Mouse (Mus musculus) small intestine, adult 2 months (tissue): ENCODE measurements around the gene Tpsb2. TPM values are rescaled to one million over a fixed set of nuclear protein-coding genes. Genes with fewer than 3 reads are reported as not detected.

Source experiments
- H3K27ac ChIP-seq: fragments of 200-500 bp; 2 replicates; pipeline ENCODE4 v1.5.1; 2012; ENCODE audit warnings: low read depth, low read length, control low read depth, inconsistent platforms; ENCODE audit not compliant: insufficient read depth
- H3K27me3 ChIP-seq: fragments of 200-500 bp; 2 replicates; pipeline ENCODE4 v1.6.1; 2012; ENCODE audit warnings: mild to moderate bottlenecking, moderate library complexity, low read length, inconsistent platforms; ENCODE audit not compliant: control insufficient read depth, insufficient read depth
- H3K36me3 ChIP-seq: fragments of 200-500 bp; 2 replicates; pipeline ENCODE4 v1.6.1; 2012; ENCODE audit warnings: mild to moderate bottlenecking, low read length, control low read depth, inconsistent platforms; ENCODE audit not compliant: control insufficient read depth, insufficient read depth
- H3K4me1 ChIP-seq: fragments of 200-500 bp; 2 replicates; pipeline ENCODE4 v1.6.1; 2012; ENCODE audit warnings: low read length, inconsistent platforms, mixed read lengths; ENCODE audit not compliant: control insufficient read depth, insufficient read depth, insufficient read length
- H3K4me3 ChIP-seq: fragments of 200-500 bp; 2 replicates; pipeline ENCODE4 v1.5.1; 2012; ENCODE audit warnings: low read depth, mild to moderate bottlenecking, control low read depth, inconsistent platforms, low read length, moderate library complexity
- CTCF ChIP-seq: fragments of 200-500 bp; IDR thresholded peaks from 2 replicates; pipeline ENCODE4 v1.5.1; 2012; ENCODE audit warnings: low read depth, mild to moderate bottlenecking, control low read depth, inconsistent platforms, low read length, moderate library complexity, mixed read lengths; ENCODE audit not compliant: insufficient replicate concordance, insufficient read length; ENCODE audit errors: extremely low read depth
- POLR2A ChIP-seq: fragments of 200-500 bp; IDR thresholded peaks from 2 replicates; pipeline ENCODE4 v1.6.1; 2012; ENCODE audit warnings: low read depth, mild to moderate bottlenecking, control low read depth, inconsistent platforms, low read length, moderate library complexity
- WGBS: fragments of 180-500 bp; shearing (Covaris S2); methylation state at CpG from one replicate; pipeline ENCODE4 v1.1.7; 2018; 5-methylcytosine and 5-hydroxymethylcytosine counted together
- polyA plus RNA-seq: library from polyadenylated mRNA; depleted of rRNA; stranded (reverse); fragments of >200 nt; gene quantifications from 2 replicates; pipeline ENCODE4 v1.2.3, GENCODE M21; 2012

The Tpsb2 gene
- polyA plus RNA-seq, 1 experiment: not detected

- no peak for TF ChIP-seq POLR2A
- TF ChIP-seq CTCF: no peak
- WGBS: 9% methylated on average over 10 of the region's 10 CpGs
- Histone ChIP-seq H3K36me3 (no peaks in the 10 kb centered on the region), H3K27ac (peak overlapping the region; percentile 77), H3K27me3 (no peaks in the 10 kb centered on the region), H3K4me3 (no peak overlapping the region), H3K4me1 (0 out of 2 replicates have a peak, but pooled peaks cover 3% of the 10 kb centered on the region)
Measured at GRCm38 (mm10) chr17:25405224-25405895, 39.3 kb downstream of the Tpsb2 start.

DNA sequence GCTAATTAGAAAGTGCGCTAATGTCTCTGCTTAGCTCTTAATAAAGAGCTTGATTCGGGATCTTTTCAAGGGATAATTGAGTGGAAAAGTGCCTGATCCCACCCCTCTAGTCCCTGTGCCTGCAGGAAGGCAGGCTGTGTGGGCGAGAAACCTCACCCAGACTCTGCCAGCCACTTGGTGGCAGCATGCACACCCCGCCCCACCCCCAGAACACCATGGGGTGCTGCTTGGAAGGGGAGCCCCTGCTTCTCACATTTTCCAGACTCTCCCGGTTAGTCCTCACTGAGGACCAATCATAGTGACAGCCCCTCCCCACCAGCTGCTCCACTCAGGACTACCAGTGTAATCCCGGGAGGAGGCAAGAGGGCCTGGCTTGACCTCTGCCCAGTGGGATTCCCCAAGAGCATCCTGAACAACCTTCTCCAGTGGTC is 39.9 kb downstream of the Tpsb2 start:
- no peaks in the 10 kb centered on the region for H3K27me3 ChIP-seq
- H3K27ac ChIP-seq: peak overlapping the region; percentile 77
- H3K36me3 ChIP-seq: no peaks in the 10 kb centered on the region
- no peak overlapping the region for H3K4me3 ChIP-seq
- 38% methylated on average over 6 of the region's 6 CpGs for WGBS
- TF ChIP-seq CTCF (no peak), POLR2A (no peak)
- 0 out of 2 replicates have a peak, but pooled peaks cover 5% of the 10 kb centered on the region for H3K4me1 ChIP-seq

DNA sequence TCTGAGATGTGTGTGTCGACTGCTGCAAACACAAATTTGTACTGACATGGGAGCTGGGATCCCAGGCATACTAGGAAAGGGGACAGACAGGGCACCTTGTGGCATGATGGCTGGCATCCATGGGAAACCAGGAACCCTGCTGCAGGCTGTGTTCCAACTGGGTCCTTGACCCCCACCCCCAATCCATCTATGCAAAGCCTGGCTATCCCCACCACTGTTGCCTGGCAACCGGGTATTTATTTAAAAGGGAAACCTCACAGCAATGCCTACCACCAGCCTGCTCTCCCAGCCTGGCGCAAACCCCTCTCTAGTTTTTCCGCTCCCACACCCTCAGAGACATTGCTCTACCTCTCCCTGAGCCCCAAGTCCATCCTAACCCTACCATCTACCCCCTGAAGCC is 41.2 kb downstream of the Tpsb2 start:
- Histone ChIP-seq H3K27ac (no peak overlapping the region), H3K4me3 (no peak overlapping the region), H3K27me3 (no peaks in the 10 kb centered on the region), H3K4me1 (0 out of 2 replicates have a peak, but pooled peaks cover 5% of the 10 kb centered on the region), H3K36me3 (no peaks in the 10 kb centered on the region)
- WGBS: 59% methylated on average over 4 of the region's 4 CpGs
- no peak for TF ChIP-seq POLR2A
- TF ChIP-seq CTCF: no peak

GRCm38 (mm10) chr17:25408302-25408999 is 42.3 kb downstream of the Tpsb2 start:
- Histone ChIP-seq H3K36me3 (no peaks in the 10 kb centered on the region), H3K4me1 (0 out of 2 replicates have a peak, but pooled peaks cover 5% of the 10 kb centered on the region), H3K27ac (no peak overlapping the region), H3K4me3 (no peak overlapping the region), H3K27me3 (no peaks in the 10 kb centered on the region)
- TF ChIP-seq CTCF: no peak
- no peak for TF ChIP-seq POLR2A
- 70% methylated on average over 7 of the region's 7 CpGs for WGBS

DNA sequence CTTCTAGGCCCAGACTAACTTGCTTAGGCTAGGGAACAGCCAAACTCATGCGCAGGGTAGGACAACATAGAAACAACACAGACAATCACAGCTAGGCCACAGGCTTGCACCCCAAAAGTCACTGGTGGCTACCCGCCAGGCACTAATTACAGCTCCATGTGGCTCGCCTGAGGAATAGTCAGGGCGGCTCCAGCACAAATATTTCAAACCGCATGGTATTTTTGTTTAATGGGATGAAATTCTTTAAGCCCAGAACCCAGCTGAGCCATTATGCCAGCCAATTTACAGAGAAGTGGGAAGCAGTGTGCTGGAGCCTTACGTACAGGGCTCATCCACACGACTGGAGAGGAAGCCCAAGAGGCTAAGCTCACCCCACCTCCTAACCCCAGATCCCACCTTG is 43.5 kb downstream of the Tpsb2 start:
- H3K27ac ChIP-seq: no peak overlapping the region
- no peaks in the 10 kb centered on the region for H3K27me3 ChIP-seq
- TF ChIP-seq CTCF (no peak), POLR2A (no peak)
- 0 out of 2 replicates have a peak, but pooled peaks cover 5% of the 10 kb centered on the region for H3K4me1 ChIP-seq
- H3K4me3 ChIP-seq: no peak overlapping the region
- H3K36me3 ChIP-seq: no peaks in the 10 kb centered on the region
- 75% methylated on average over 7 of the region's 7 CpGs for WGBS

DNA sequence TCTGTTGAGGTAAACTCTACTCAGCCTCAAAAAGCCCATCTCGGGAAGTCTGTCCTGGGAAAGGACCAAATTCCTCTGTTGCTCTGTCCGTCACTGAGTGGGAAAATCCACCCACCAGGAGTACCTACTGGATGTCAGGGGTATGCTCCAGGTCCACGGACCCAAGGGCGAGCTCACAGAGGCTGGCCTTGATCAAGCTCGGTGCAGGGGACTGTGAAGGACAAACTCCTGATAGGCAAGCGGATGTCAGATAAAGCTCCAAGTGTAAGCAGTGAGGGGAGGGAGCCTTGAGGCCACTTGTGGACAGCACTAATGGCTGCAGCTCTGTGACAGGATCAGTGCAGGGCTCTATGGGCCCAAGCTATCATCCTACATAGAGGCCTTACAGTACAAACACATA is 44.1 kb downstream of the Tpsb2 start:
- H3K27ac ChIP-seq: no peak overlapping the region
- TF ChIP-seq CTCF (no peak), POLR2A (no peak)
- H3K36me3 ChIP-seq: no peaks in the 10 kb centered on the region
- H3K4me3 ChIP-seq: no peak overlapping the region
- 50% methylated on average over 6 of the region's 6 CpGs for whole genome bisulfite sequencing
- H3K4me1 ChIP-seq: 0 out of 2 replicates have a peak, but pooled peaks cover 3% of the 10 kb centered on the region
- H3K27me3 ChIP-seq: no peaks in the 10 kb centered on the region

GRCm38 (mm10) chr17:25410786-25411185 is 44.7 kb downstream of the Tpsb2 start:
- 34% methylated on average over 7 of the region's 7 CpGs for WGBS
- 0 out of 2 replicates have a peak, but pooled peaks cover 3% of the 10 kb centered on the region for H3K4me1 ChIP-seq
- TF ChIP-seq CTCF (no peak), POLR2A (no peak)
- H3K4me3 ChIP-seq: no peak overlapping the region
- H3K36me3 ChIP-seq: no peaks in the 10 kb centered on the region
- H3K27me3 ChIP-seq: no peaks in the 10 kb centered on the region
- no peak overlapping the region for H3K27ac ChIP-seq
